Mouse (Mus musculus): Measurements from ENCODE around the gene Spns2. TPM values are rescaled to one million over a fixed set of nuclear protein-coding genes. Genes with fewer than 3 reads are reported as not detected.

The Spns2 gene
- total RNA-seq, 2 experiments from 2014 or later = 18.0 to 19.5 TPM

GRCm38 (mm10) chr11:72415155-72415554, 74.5 kb downstream of the Spns2 start:
- intact Hi-C loops (cut with DNase I) = no loop called here
- DNase-seq = no peak

- intact Hi-C loops (cut with DNase I) = no loop called here
- DNase-seq = no peak
These were observed 76.0 kb downstream of the Spns2 start for GRCm38 (mm10) chr11:72413601-72414190.

- peak; percentile 83 to 85 for DNase-seq
- intact Hi-C loops (cut with DNase I) = no loop called here
These were observed 76.7 kb downstream of the Spns2 start for GRCm38 (mm10) chr11:72413016-72413415.

GRCm38 (mm10) chr11:72411945-72412344, 77.8 kb downstream of the Spns2 start:
- DNase-seq = no peak
- intact Hi-C loops (cut with DNase I) = loop anchor here (1.0 to 2.0 kb wide), 2 partner anchors 15 to 16 kb away; no protein-coding TSS in a partner anchor

- peak; percentile 93 to 95 for DNase-seq
- intact Hi-C loops (cut with DNase I) = loop anchor here (1.0 to 2.0 kb wide), 2 partner anchors 15 to 17 kb away; no protein-coding TSS in a partner anchor
These were observed 78.4 kb downstream of the Spns2 start, which contains the start of gene Smtnl2 for GRCm38 (mm10) chr11:72411093-72411921. Gene Smtnl2 (minus strand): TSS chr11:72411713.

- intact Hi-C loops (cut with DNase I) = loop anchor here (1.0 to 2.0 kb wide), 2 partner anchors 14 to 18 kb away; no protein-coding TSS in a partner anchor
- no peak for DNase-seq
These were observed 79.1 kb downstream of the Spns2 start for GRCm38 (mm10) chr11:72410521-72411092.

- DNase-seq = no peak
These were observed 79.9 kb downstream of the Spns2 start for GRCm38 (mm10) chr11:72409649-72410385.

GRCm38 (mm10) chr11:72408451-72409170, 81.1 kb downstream of the Spns2 start:
- intact Hi-C loops (cut with DNase I) = no loop called here
- DNase-seq = no peak

More at GRCm38 (mm10) chr11:72409649-72410385, 79.9 kb downstream of the Spns2 start:
- intact Hi-C loops (cut with DNase I) = loop anchor here (2.0 kb wide), 1 partner anchor 13 kb away; no protein-coding TSS in a partner anchor

- intact Hi-C loops (cut with DNase I) = loop anchor here (1.0 kb wide), 1 partner anchor 21 kb away; no protein-coding TSS in a partner anchor
- DNase-seq = peak; percentile 76 to 79
These were observed 82.1 kb downstream of the Spns2 start for GRCm38 (mm10) chr11:72407574-72407973.

- intact Hi-C loops (cut with DNase I) = loop anchor here (1.0 kb wide), 1 partner anchor 21 kb away; no protein-coding TSS in a partner anchor
- no peak for DNase-seq
These were observed 82.6 kb downstream of the Spns2 start for GRCm38 (mm10) chr11:72407081-72407480.

- intact Hi-C loops (cut with DNase I) = no loop called here
- DNase-seq = no peak
These were observed 83.5 kb downstream of the Spns2 start for GRCm38 (mm10) chr11:72406079-72406675.

- DNase-seq = no peak
- intact Hi-C loops (cut with DNase I) = no loop called here
These were observed 84.2 kb downstream of the Spns2 start for GRCm38 (mm10) chr11:72405532-72405931.

GRCm38 (mm10) chr11:72402969-72403368, 86.7 kb downstream of the Spns2 start:
- DNase-seq = no peak
- intact Hi-C loops (cut with DNase I) = no loop called here

- DNase-seq = no peak
- intact Hi-C loops (cut with DNase I) = no loop called here
These were observed 87.7 kb downstream of the Spns2 start for GRCm38 (mm10) chr11:72402017-72402416.

Other genes starting within 250 kb of the Spns2 start
- not detected for gene Slc13a5, start 222.7 kb downstream of the Spns2 start, total RNA-seq (2021)
- gene Xaf1, start 188.3 kb downstream of the Spns2 start, total RNA-seq (2021) = 10 to 100 TPM in 1 of 2 experiments, 1 to 10 TPM in 1; 9.1 to 11.6 TPM
- not detected for gene Fbxo39, start 175.5 kb downstream of the Spns2 start, total RNA-seq (2021)
- under 1 TPM in 1 of 2 experiments, not detected in 1; 0.19 TPM for gene Tekt1, start 127.5 kb downstream of the Spns2 start, total RNA-seq (2021)
- 10 to 100 TPM; 39.0 to 40.9 TPM for gene Smtnl2, start 78.2 kb downstream of the Spns2 start, total RNA-seq (2021)
- gene Ggt6, start 54.4 kb downstream of the Spns2 start, total RNA-seq (2021) = not detected
- 10 to 100 TPM; 47.0 to 50.0 TPM for gene Mybbp1a, start 48.5 kb downstream of the Spns2 start, total RNA-seq (2021)
- gene Spns3, start 60.6 kb upstream of the Spns2 start, total RNA-seq (2021) = under 1 TPM in 1 of 2 experiments, not detected in 1; 0.07 TPM
- 10 to 100 TPM; 63.8 to 71.0 TPM for gene Ube2g1, start 117.4 kb upstream of the Spns2 start, total RNA-seq (2021)
- gene Ankfy1, start 200.1 kb upstream of the Spns2 start, total RNA-seq (2021) = 10 to 100 TPM; 26.9 to 28.8 TPM